Mouse (Mus musculus): ENCODE measurements around the gene Dand5. TPM values are rescaled to one million over a fixed set of nuclear protein-coding genes. Genes with fewer than 3 reads are reported as not detected.
"Not testable (repeated sequence)": the region's sequence is repeated elsewhere in the genome, so short reads cannot be mapped to it uniquely, and the experiment has no call there.

The Dand5 gene
- total RNA-seq, 2 experiments from 2014 or later, result 11.9 TPM

- H3K27ac ChIP-seq, result peak within 1 kb of the TSS; percentile 98
- TF ChIP-seq CTCF (conservative IDR thresholded peaks at IDR 0.05), result peak; percentile 35
These were observed 8.9 kb upstream of the Dand5 start, which contains the start of gene Gadd45gip1 for GRCm38 (mm10) chr8:84831490-84831889. TSS of gene Gadd45gip1 (plus strand) at chr8:84831522.

GRCm38 (mm10) chr8:84826518-84826917 is 3.9 kb upstream of the Dand5 start:
- not testable (repeated sequence) for H3K4me3 ChIP-seq; DNase-seq (ENCODE audit: low spot score in 2 of 2)

More at GRCm38 (mm10) chr8:84831490-84831889, 8.9 kb upstream of the Dand5 start, which contains the start of gene Gadd45gip1:
- DNase-seq (ENCODE audit: low spot score in 2 of 2), result no peak
- H3K4me3 ChIP-seq, result peak within 1 kb of the TSS; percentile 87

GRCm38 (mm10) chr8:84825636-84826035 is 3.0 kb upstream of the Dand5 start:
- no peak for TF ChIP-seq CTCF (conservative IDR thresholded peaks at IDR 0.05)
- H3K4me3 ChIP-seq, result no peak overlapping the region
- DNase-seq (ENCODE audit: low spot score in 2 of 2), result no peak
- H3K27ac ChIP-seq, result no peak overlapping the region

More at GRCm38 (mm10) chr8:84826518-84826917, 3.9 kb upstream of the Dand5 start:
- not testable (repeated sequence) for H3K27ac ChIP-seq

DNA sequence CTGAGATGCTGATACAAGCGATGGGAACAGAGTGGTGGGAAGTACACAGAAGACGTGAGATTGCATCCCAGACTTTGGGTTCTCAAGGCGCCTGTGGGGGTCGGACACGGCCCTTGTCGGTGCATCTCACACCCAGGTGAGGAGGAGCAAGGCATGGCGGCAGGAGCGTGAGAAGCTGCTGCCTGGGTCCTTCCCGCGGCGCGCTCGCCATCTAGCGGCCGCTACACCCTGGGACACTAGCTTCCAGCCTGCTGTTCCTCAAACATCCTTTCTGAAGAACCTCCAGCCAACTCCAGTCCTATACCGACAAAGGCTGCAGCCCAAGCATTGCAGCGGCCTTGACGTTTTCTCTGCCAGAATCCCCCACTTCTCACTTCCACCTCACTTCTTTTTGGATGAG is 1.0 kb upstream of the Dand5 start:
- H3K27ac ChIP-seq, result no peak overlapping the region
- peak in 1 of 2 experiments; percentile 68 for DNase-seq (ENCODE audit: low spot score in 2 of 2)
- H3K4me3 ChIP-seq, result peak overlapping the region; percentile 32; the same call in 1 of the 2 replicates
- peak; percentile 88 for TF ChIP-seq CTCF (conservative IDR thresholded peaks at IDR 0.05)

GRCm38 (mm10) chr8:84816117-84816516 is 6.5 kb downstream of the Dand5 start:
- no peak for TF ChIP-seq CTCF (conservative IDR thresholded peaks at IDR 0.05)
- H3K4me3 ChIP-seq, result no peak overlapping the region
- H3K27ac ChIP-seq, result no peak overlapping the region; the same call in 1 of the 2 replicates
- no peak for DNase-seq (ENCODE audit: low spot score in 2 of 2)

DNA sequence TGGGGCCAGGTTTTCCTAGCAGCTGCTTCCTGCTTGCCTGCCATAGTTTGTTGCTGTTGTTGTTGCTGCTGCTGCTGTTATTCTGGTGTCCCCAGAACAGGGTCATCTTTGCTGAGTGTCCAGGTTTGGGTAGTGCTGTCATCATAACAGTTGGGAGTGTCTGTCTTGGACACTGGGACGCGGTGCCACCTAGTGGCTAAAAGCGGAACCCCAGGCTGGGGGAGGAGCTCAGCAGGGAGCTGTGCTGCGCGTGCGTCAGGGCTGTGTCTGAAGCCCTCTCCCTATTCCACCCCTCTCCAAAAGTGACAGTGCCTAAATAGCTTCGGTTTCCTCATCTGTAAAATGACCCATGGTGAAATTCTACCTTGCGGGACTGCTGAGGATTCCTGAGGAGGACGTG is 7.1 kb downstream of the Dand5 start:
- Histone ChIP-seq H3K4me3 (no peak overlapping the region), H3K27ac (peak overlapping the region; percentile 79)
- DNase-seq (ENCODE audit: low spot score in 2 of 2), result peak; percentile 94 to 99
- TF ChIP-seq CTCF (conservative IDR thresholded peaks at IDR 0.05), result peak; percentile 98

- Histone ChIP-seq H3K27ac (peak overlapping the region; percentile 79), H3K4me3 (no peak overlapping the region)
- DNase-seq (ENCODE audit: low spot score in 2 of 2), result peak in 1 of 2 experiments; percentile 44
- TF ChIP-seq CTCF (conservative IDR thresholded peaks at IDR 0.05), result no peak
These were observed 7.8 kb downstream of the Dand5 start for GRCm38 (mm10) chr8:84814555-84815441.

DNA sequence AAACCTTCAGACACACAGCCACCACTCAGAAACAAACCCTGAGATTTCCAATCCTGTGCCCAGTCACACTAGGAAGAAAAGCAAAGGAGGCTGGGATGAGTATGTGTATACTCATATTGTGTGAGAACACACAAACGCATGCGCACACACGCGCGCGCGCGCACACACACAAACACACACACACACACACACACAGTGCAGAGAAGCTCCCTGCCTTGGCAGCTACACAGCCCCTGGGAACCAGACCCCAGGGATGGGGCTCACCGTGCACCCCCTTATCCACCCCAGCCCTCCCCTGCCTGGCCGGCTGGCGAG is 8.4 kb downstream of the Dand5 start:
- no peak overlapping the region for H3K4me3 ChIP-seq
- TF ChIP-seq CTCF (conservative IDR thresholded peaks at IDR 0.05), result no peak
- DNase-seq (ENCODE audit: low spot score in 2 of 2), result no peak
- peak overlapping the region; percentile 79 for H3K27ac ChIP-seq

DNA sequence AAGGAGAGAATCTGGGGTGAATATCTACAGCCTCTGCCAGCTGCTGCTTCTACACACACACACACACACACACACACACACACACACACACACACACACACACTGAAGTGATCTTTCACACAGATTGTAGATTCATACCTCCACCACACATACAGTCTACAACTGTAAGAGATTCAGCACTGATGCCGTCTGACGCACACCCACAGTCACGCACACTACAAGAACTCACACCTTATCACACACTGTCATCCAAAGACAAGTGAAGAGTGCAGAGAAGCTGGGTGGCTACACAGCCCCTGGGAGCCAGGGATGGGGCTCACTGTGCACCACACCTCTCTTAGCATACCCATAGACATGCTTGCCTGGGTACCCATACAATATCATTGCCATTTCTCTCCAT is 8.8 kb downstream of the Dand5 start:
- DNase-seq (ENCODE audit: low spot score in 2 of 2), result no peak
- Histone ChIP-seq H3K4me3 (no peak overlapping the region), H3K27ac (peak overlapping the region; percentile 79)
- TF ChIP-seq CTCF (conservative IDR thresholded peaks at IDR 0.05), result no peak

DNA sequence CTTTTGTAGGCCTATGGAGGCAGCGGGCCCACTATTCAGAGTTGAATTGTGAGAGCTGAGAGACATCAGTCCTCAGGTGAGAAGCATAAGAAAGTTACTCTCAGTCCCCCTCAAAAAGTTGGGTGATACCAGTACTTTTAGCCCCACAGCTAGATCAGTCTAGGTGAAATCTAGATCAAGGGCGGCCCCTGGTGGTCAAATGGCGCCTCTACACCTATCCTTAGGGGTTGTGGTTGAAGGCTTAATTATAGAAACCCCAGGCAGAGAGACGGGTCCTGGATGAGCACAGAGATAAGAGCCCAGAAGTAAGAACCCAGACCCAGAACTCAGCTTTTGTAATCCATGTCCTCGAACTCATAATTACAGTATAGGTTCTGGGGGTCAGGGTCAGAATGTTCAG is 9.6 kb downstream of the Dand5 start:
- Histone ChIP-seq H3K4me3 (no peak overlapping the region), H3K27ac (peak overlapping the region; percentile 64)
- peak; percentile 82 to 95 for DNase-seq (ENCODE audit: low spot score in 2 of 2)
- TF ChIP-seq CTCF (conservative IDR thresholded peaks at IDR 0.05), result peak; percentile 91

DNA sequence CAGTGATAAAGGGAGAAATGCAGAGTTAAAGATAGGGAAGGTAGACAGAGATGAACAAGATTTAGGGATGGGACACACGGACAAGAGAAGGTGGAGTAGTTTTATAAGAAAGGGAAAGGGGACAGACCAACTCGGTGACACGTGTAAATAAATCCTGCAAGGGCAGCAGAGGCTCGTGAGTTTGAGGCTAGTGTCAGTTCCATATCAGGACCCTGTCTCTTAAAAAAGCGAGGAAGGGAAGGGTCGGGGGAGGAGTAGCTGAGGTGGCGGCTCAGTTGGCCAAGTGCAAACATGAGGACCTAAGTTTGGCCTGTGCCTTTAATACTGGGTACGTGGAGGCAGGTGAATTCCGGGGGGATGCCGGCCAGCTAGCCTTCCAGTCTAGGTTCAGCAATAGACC is 11.3 kb downstream of the Dand5 start:
- no peak for DNase-seq (ENCODE audit: low spot score in 2 of 2)
- TF ChIP-seq CTCF (conservative IDR thresholded peaks at IDR 0.05), result no peak
- peak overlapping the region; percentile 53 for H3K4me3 ChIP-seq
- H3K27ac ChIP-seq, result peak overlapping the region; percentile 86

- DNase-seq (ENCODE audit: low spot score in 2 of 2), result peak; percentile 95 to 99
- Histone ChIP-seq H3K4me3 (peak overlapping the region; percentile 53), H3K27ac (peak overlapping the region; percentile 86)
- TF ChIP-seq CTCF (conservative IDR thresholded peaks at IDR 0.05), result peak; percentile 85
These were observed 11.7 kb downstream of the Dand5 start for GRCm38 (mm10) chr8:84810896-84811295.

GRCm38 (mm10) chr8:84809941-84810280 is 12.7 kb downstream of the Dand5 start:
- H3K27ac ChIP-seq, result no peak overlapping the region
- no peak overlapping the region for H3K4me3 ChIP-seq
- no peak for TF ChIP-seq CTCF (conservative IDR thresholded peaks at IDR 0.05)
- DNase-seq (ENCODE audit: low spot score in 2 of 2), result no peak
